Mouse (Mus musculus) thymus, adult 2 months (tissue): Measurements from ENCODE around the gene H60b.
"Not testable (repeated sequence)": the region's sequence is repeated elsewhere in the genome, so short reads cannot be mapped to it uniquely, and the experiment has no call there.

Experiments used
- CTCF ChIP-seq: fragments of 200-500 bp; IDR thresholded peaks from 2 replicates; pipeline ENCODE4 v1.5.1; 2012; ENCODE audit warnings: mild to moderate bottlenecking, control low read depth, low read length, moderate library complexity, borderline replicate concordance; ENCODE audit not compliant: control insufficient read depth, poor library complexity, insufficient read depth; ENCODE audit errors: extremely low read depth
- POLR2A ChIP-seq: fragments of 200-500 bp; IDR thresholded peaks from 2 replicates; pipeline ENCODE4 v1.6.1; 2012; ENCODE audit warnings: mild to moderate bottlenecking, low read length, control low read depth, moderate library complexity; ENCODE audit not compliant: control insufficient read depth, poor library complexity, insufficient read depth; ENCODE audit errors: extremely low read depth

DNA sequence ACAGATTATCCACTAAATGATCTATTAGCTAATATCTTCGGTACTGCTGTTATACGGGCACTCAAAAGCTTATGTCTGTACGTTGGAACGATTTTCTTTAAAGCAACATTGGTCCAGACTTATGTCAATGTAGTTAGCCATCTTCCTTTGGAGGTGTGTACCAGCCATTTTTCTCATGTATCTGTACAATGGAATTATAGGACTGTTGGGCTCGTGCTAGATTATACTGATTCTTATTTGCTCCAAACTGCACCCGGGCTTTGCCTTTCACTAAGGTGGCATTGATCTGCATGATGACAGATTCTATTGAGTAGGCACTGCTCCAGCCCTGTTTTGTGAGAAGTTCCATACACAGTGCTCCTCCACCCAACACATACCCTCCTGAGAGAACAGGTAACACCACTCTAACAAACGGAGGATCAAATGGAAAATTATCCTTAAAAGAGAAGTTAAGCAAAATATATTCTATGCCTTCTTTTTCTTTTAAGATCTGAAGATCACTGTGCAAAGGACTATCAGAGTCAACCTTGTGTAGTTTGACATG lies 5.2 kb upstream of the H60b start:
- TF ChIP-seq CTCF, POLR2A: not testable (repeated sequence)
